Mouse (Mus musculus) embryonic fibroblast, embryonic 13.5 days (primary cell): ENCODE measurements around the gene Treml1.

ENCODE experiments used
- CTCF ChIP-seq: IDR thresholded peaks from 2 replicates; pipeline ENCODE4 v1.5.1; 2011; ENCODE audit warnings: mild to moderate bottlenecking, control low read depth, low read length, moderate library complexity, borderline replicate concordance; ENCODE audit not compliant: insufficient read depth
- POLR2A ChIP-seq: IDR thresholded peaks from 2 replicates; pipeline ENCODE4 v1.6.1; 2011; ENCODE audit warnings: low read depth, mild to moderate bottlenecking, control low read depth, low read length, moderate library complexity

DNA sequence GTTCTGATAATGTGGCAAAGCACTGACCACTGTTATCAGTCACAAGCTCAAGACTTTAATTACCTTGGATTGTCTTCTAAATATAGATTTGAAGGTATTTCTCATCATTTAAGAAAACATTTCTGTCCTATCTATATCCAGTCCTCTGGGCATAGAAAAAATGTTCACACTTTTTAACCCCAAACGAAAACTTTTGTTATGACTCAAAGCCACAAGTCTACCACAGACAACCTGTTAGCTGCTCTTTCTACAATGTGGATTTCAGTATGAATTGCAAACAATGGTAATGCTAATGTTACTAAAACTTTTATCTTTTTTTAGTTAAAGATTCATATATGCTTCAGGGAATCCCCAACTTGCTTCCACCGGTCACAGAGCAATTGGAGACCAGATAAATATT, 27.2 kb upstream of the Treml1 start:
- no peak for TF ChIP-seq POLR2A
- TF ChIP-seq CTCF = no peak
